Mouse (Mus musculus): ENCODE measurements around the gene Creb3l4.

Gene Creb3l4

GRCm38 (mm10) chr3:90224331-90224730, 19.0 kb downstream of the Creb3l4 start:
- no peak for DNase-seq

- no peak for DNase-seq
Observed at GRCm38 (mm10) chr3:90222941-90223340, 20.4 kb downstream of the Creb3l4 start.

GRCm38 (mm10) chr3:90222455-90222854, 20.9 kb downstream of the Creb3l4 start:
- no peak for DNase-seq

- DNase-seq = no peak
Observed at GRCm38 (mm10) chr3:90221123-90221522, 22.2 kb downstream of the Creb3l4 start.

GRCm38 (mm10) chr3:90220531-90220951, 22.8 kb downstream of the Creb3l4 start:
- DNase-seq = peak; percentile 84

GRCm38 (mm10) chr3:90220088-90220487, 23.2 kb downstream of the Creb3l4 start:
- DNase-seq = peak; percentile 64

GRCm38 (mm10) chr3:90215825-90216380, 27.4 kb downstream of the Creb3l4 start:
- DNase-seq = no peak

GRCm38 (mm10) chr3:90213956-90214684, 29.2 kb downstream of the Creb3l4 start:
- DNase-seq = peak; percentile 33

- DNase-seq = peak; percentile 94
Observed at GRCm38 (mm10) chr3:90213377-90213866, 29.9 kb downstream of the Creb3l4 start, which contains the start of the genes Rps27 and Rab13. Gene Rps27 (minus strand): TSS chr3:90213651. Gene Rab13 (plus strand): TSS chr3:90213695.

GRCm38 (mm10) chr3:90212723-90213122, 30.6 kb downstream of the Creb3l4 start:
- DNase-seq = no peak

GRCm38 (mm10) chr3:90211475-90212398, 31.6 kb downstream of the Creb3l4 start:
- no peak for DNase-seq

GRCm38 (mm10) chr3:90209908-90210566, 33.3 kb downstream of the Creb3l4 start:
- DNase-seq = no peak

GRCm38 (mm10) chr3:90208662-90209061, 34.6 kb downstream of the Creb3l4 start:
- DNase-seq = no peak

GRCm38 (mm10) chr3:90204582-90204981, 38.7 kb downstream of the Creb3l4 start:
- DNase-seq = no peak

GRCm38 (mm10) chr3:90203619-90204018, 39.7 kb downstream of the Creb3l4 start:
- DNase-seq = no peak

GRCm38 (mm10) chr3:90202884-90203283, 40.4 kb downstream of the Creb3l4 start:
- no peak for DNase-seq

GRCm38 (mm10) chr3:90197548-90197947, 45.8 kb downstream of the Creb3l4 start:
- no peak for DNase-seq

- DNase-seq = no peak
Observed at GRCm38 (mm10) chr3:90195644-90196043, 47.7 kb downstream of the Creb3l4 start.

GRCm38 (mm10) chr3:90194759-90195158, 48.6 kb downstream of the Creb3l4 start:
- no peak for DNase-seq

- no peak for DNase-seq
Observed at GRCm38 (mm10) chr3:90190859-90191510, 52.3 kb downstream of the Creb3l4 start.
